ENCODE assay signal across 8 mouse cellular contexts in the genomic region with DNA sequence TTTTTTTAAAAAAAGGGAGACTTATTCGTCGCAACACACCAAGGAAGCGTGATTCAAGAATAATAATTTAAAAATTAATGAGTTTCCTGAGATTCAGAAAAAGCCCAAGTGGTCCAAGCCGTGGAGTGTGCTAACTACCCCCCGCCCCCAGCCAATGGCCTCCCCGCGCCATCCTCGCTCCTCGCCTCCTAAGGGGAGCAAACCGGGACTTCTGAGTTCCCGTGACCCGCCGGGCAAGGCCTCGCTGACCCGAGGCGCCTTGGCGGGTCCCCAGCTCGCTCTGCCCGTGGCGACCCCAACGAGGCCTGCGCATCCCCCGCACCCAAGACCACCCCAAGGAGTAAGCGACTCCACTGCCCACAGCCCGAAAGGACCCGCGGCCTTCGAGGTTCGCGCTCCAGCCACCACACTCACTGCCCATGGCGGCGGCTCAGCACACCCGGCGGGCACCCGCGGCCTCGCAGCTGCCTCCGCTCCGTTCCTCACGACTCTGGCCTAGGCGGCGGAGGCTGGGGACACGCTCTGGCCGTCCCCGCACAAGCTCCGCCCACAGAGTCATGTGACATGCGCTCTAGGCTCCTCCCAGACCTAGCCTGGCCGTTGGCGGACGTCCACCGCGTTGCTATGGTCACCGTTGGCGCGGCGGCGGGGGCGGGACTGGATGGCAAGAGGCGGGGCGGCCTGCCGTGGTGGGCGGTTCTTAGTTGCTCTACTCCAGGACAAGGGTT. TPM values are rescaled to one million over a fixed set of nuclear protein-coding genes. Genes with fewer than 3 reads are reported as not detected.
A peak's percentile ranks its signal among the peaks of the same experiment; 100 is the strongest.
DNase-seq lines count a peak whose midpoint lies in the region; ATAC-seq lines count a peak whose summit lies in the region.

TSS of gene Sec61a2 (minus strand) at position 590 of the 728 bp plus-strand sequence.

- ATAC-seq in hindbrain, embryonic 16.5 days = peak; percentile 99

- WGBS in hindbrain, embryonic 16.5 days = under 1% methylated on average over 61 of the region's 62 CpGs
- under 1% methylated on average over 60 of the region's 62 CpGs for WGBS in macrophage (ENCODE audit: missing documents)

- H3K79me2 ChIP-seq in macrophage (ENCODE audit: inconsistent target) = peaks cover 8% of the 10 kb centered on the region; the same call in 1 of the 2 replicates

- H3K4me2 ChIP-seq in hindbrain, embryonic 16.5 days (ENCODE audit: low read length) = peak within 1 kb of the TSS; percentile 61

- peaks cover 11% of the 10 kb centered on the region for H3K4me1 ChIP-seq in hindbrain, embryonic 16.5 days (ENCODE audit: control insufficient read depth, insufficient read depth, low read depth, low read length)

- peak within 1 kb of the TSS; percentile 94 for H3K4me3 ChIP-seq in hindbrain, embryonic 16.5 days (ENCODE audit: low read length)
- peak within 1 kb of the TSS; percentile 49 for H3K4me3 ChIP-seq in macrophage (ENCODE audit: inconsistent target)

- peaks cover 5% of the 10 kb centered on the region; the same call in 1 of the 2 replicates for H3K36me3 ChIP-seq in hindbrain, embryonic 16.5 days (ENCODE audit: control insufficient read depth, insufficient read depth, low read length)
- 0 out of 2 replicates have a peak, but pooled peaks cover 10% of the 10 kb centered on the region for H3K36me3 ChIP-seq in macrophage (ENCODE audit: inconsistent target)

- H3K9me3 ChIP-seq in hindbrain, embryonic 16.5 days (ENCODE audit: control insufficient read depth, low read length) = no peaks in the 10 kb centered on the region

- peak within 1 kb of the TSS; percentile 98 for H3K9ac ChIP-seq in hindbrain, embryonic 16.5 days (ENCODE audit: low read depth, low read length)

- no peaks in the 10 kb centered on the region for H3K27me3 ChIP-seq in hindbrain, embryonic 16.5 days (replicated peaks; ENCODE audit: control insufficient read depth, insufficient read depth, low read length)

- peak within 1 kb of the TSS; percentile 85 for H3K27ac ChIP-seq in hindbrain, embryonic 16.5 days (ENCODE audit: low read depth, low read length)
- H3K27ac ChIP-seq in macrophage = peak within 1 kb of the TSS; percentile 19; the same call in 1 of the 2 replicates

- peak; percentile 91 for DNase-seq in WW6 (ENCODE audit: low read depth, low spot score)
- peak; percentile 99 to 100 for DNase-seq in cerebellum, postnatal 4 days (ENCODE audit: low spot score in 2 of 2)
- peak; percentile 99 for DNase-seq in gastrocnemius, adult 18-20 months (ENCODE audit: low spot score)
- peak; percentile 99 to 100 for DNase-seq in left cerebral cortex, adult 18-20 months (ENCODE audit: low spot score in 2 of 2)
- DNase-seq in right cerebral cortex, adult 18-20 months = peak; percentile 99
- DNase-seq in urinary bladder, postnatal 10 days (ENCODE audit: low spot score) = peak; percentile 100

RNA-seq across cellular contexts. Expression of gene Sec61a2, which starts in this region (rescaled TPM):
- total RNA-seq in gastrocnemius, adult 18-20 months (2021) = 10 to 100 TPM; 29.4 to 31.9 TPM
- 121 and 122 TPM in 2 replicates for polyA plus RNA-seq in hindbrain, embryonic 16.5 days (2015; fragmentation: Nextera tagmentation; extraction: Ambion mirVana)
- 10 to 100 TPM; 90.5 to 91.5 TPM for total RNA-seq in left cerebral cortex, adult 18-20 months (2021)
- total RNA-seq in macrophage (2018; cell fraction: chromatin; rRNA removed) = 100 to 1,000 TPM in 7 of 26 experiments, 10 to 100 TPM in 19; 47.5 to 141 (median 88.8) TPM
- total RNA-seq in macrophage (2018; cell fraction: cytosol; rRNA removed) = 10 to 100 TPM in 1 of 26 experiments, 1 to 10 TPM in 25; 3.3 to 11.3 (median 5.0) TPM
- total RNA-seq in macrophage (2018; cell fraction: nucleus; rRNA removed) = 100 to 1,000 TPM in 2 of 26 experiments, 10 to 100 TPM in 24; 28.3 to 114 (median 52.4) TPM
- polyA plus RNA-seq in macrophage (2018) = 9.4 to 13.9 TPM (median 11.3 TPM) in 3 replicates

Comparison
In these comparisons a context has a peak if more than half of its experiments do, and no peak if none do; other contexts are left out.
1. Peak in every context shown above with its lines: DNase-seq, ATAC-seq, H3K4me3 ChIP-seq and H3K27ac ChIP-seq.